Mouse (Mus musculus) small intestine, adult 2 months (tissue): ENCODE measurements around the gene Fam160a1.

ENCODE experiments used
- CTCF ChIP-seq: fragments of 200-500 bp; IDR thresholded peaks from 2 replicates; pipeline ENCODE4 v1.5.1; 2012; ENCODE audit warnings: low read depth, mild to moderate bottlenecking, control low read depth, inconsistent platforms, low read length, moderate library complexity, mixed read lengths; ENCODE audit not compliant: insufficient replicate concordance, insufficient read length; ENCODE audit errors: extremely low read depth
- POLR2A ChIP-seq: fragments of 200-500 bp; IDR thresholded peaks from 2 replicates; pipeline ENCODE4 v1.6.1; 2012; ENCODE audit warnings: low read depth, mild to moderate bottlenecking, control low read depth, inconsistent platforms, low read length, moderate library complexity

GRCm38 (mm10) chr3:85776707-85777106 is 40.4 kb downstream of the Fam160a1 start:
- TF ChIP-seq CTCF (no peak), POLR2A (no peak)
